Mouse (Mus musculus) liver, embryonic 16.5 days (tissue): ENCODE results near the gene Gm11492. TPM values are rescaled to one million over a fixed set of nuclear protein-coding genes. Genes with fewer than 3 reads are reported as not detected.

ENCODE experiments used
- ATAC-seq: fragments of 200-750 bp; cut with Nextera tagmentation; 2 replicates; pipeline ENCODE4 v1.8.0; 2017; ENCODE audit warnings: low read depth, mild to moderate bottlenecking, moderate number of reproducible peaks, moderate library complexity
- H3K27ac ChIP-seq: fragments of 300-500 bp; sonication (generic); 2 replicates; pipeline ENCODE4 v1.5.1; 2014; ENCODE audit warnings: mild to moderate bottlenecking, low read length
- H3K27me3 ChIP-seq: fragments of 300-500 bp; sonication (generic); 2 replicates; pipeline ENCODE4 v1.6.1; 2014; ENCODE audit warnings: low read depth, low read length, mixed read lengths; ENCODE audit not compliant: control insufficient read depth, insufficient read depth
- H3K36me3 ChIP-seq: fragments of 300-500 bp; sonication (generic); 2 replicates; pipeline ENCODE4 v1.6.1; 2014; ENCODE audit warnings: mild to moderate bottlenecking; ENCODE audit not compliant: control insufficient read depth, insufficient read depth
- H3K4me1 ChIP-seq: fragments of 300-500 bp; sonication (generic); 2 replicates; pipeline ENCODE4 v1.6.1; 2014; ENCODE audit warnings: low read depth, low read length, mixed read lengths; ENCODE audit not compliant: control insufficient read depth
- H3K4me2 ChIP-seq: fragments of 300-500 bp; sonication (generic); 2 replicates; pipeline ENCODE4 v1.6.1; 2014; ENCODE audit warnings: low read depth, low read length, mixed read lengths
- H3K4me3 ChIP-seq: fragments of 300-500 bp; sonication (generic); 2 replicates; pipeline ENCODE4 v1.5.1; 2014; ENCODE audit warnings: low read depth, mild to moderate bottlenecking, low read length
- H3K9ac ChIP-seq: fragments of 300-500 bp; sonication (generic); 2 replicates; pipeline ENCODE4 v1.6.1; 2014; ENCODE audit warnings: low read depth, low read length
- H3K9me3 ChIP-seq: fragments of 300-500 bp; sonication (generic); replicated peaks from 2 replicates; pipeline ENCODE4 v1.6.1; 2016; ENCODE audit warnings: low read length; ENCODE audit not compliant: control insufficient read depth
- WGBS: fragments of 180-500 bp; shearing (Covaris S2); extraction: QIAGEN DNeasy Blood & Tissue Kit; methylation state at CpG from one replicate; pipeline ENCODE4 v1.1.7; 2014; ENCODE audit not compliant: insufficient replicate concordance; 5-methylcytosine and 5-hydroxymethylcytosine counted together
- polyA plus RNA-seq: library from polyadenylated mRNA; unstranded; fragments of >200 nt; fragmentation: Nextera tagmentation; extraction: Ambion mirVana; gene quantifications from 2 replicates; pipeline ENCODE4 v1.2.1, GENCODE M21; 2015

Gene Gm11492
- polyA plus RNA-seq, 1 experiment from 2014 or later: not detected

- H3K9ac ChIP-seq: no peak overlapping the region
- 62% methylated on average over 8 of the region's 8 CpGs for WGBS
- H3K4me1 ChIP-seq: peaks cover 16% of the 10 kb centered on the region
- H3K4me2 ChIP-seq: no peak overlapping the region
- no peak overlapping the region for H3K4me3 ChIP-seq
- no peak overlapping the region for H3K27ac ChIP-seq
- ATAC-seq: no peak
- no peaks in the 10 kb centered on the region for H3K27me3 ChIP-seq
- H3K36me3 ChIP-seq: no peaks in the 10 kb centered on the region
- H3K9me3 ChIP-seq: no peaks in the 10 kb centered on the region
These were observed 15.7 kb downstream of the Gm11492 start for GRCm38 (mm10) chr11:87581933-87582710.

GRCm38 (mm10) chr11:87583291-87584034 lies 17.0 kb downstream of the Gm11492 start:
- Histone ChIP-seq H3K9ac (no peak overlapping the region), H3K9me3 (no peaks in the 10 kb centered on the region), H3K4me1 (peaks cover 7% of the 10 kb centered on the region), H3K4me3 (no peak overlapping the region), H3K27me3 (no peaks in the 10 kb centered on the region), H3K36me3 (no peaks in the 10 kb centered on the region), H3K4me2 (no peak overlapping the region), H3K27ac (no peak overlapping the region)
- ATAC-seq: no peak
- WGBS: 65% methylated on average over 6 of the region's 6 CpGs

GRCm38 (mm10) chr11:87584711-87585505 lies 18.5 kb downstream of the Gm11492 start:
- Histone ChIP-seq H3K36me3 (no peaks in the 10 kb centered on the region), H3K4me3 (no peak overlapping the region), H3K4me2 (no peak overlapping the region), H3K4me1 (peaks cover 5% of the 10 kb centered on the region), H3K9me3 (no peaks in the 10 kb centered on the region), H3K27me3 (no peaks in the 10 kb centered on the region), H3K27ac (no peak overlapping the region), H3K9ac (no peak overlapping the region)
- no peak for ATAC-seq
- 72% methylated on average over 10 of the region's 10 CpGs for WGBS

- no peak overlapping the region for H3K27ac ChIP-seq
- no peak overlapping the region for H3K4me3 ChIP-seq
- H3K4me2 ChIP-seq: no peak overlapping the region
- ATAC-seq: no peak
- peaks cover 14% of the 10 kb centered on the region for H3K4me1 ChIP-seq
- H3K9me3 ChIP-seq: no peaks in the 10 kb centered on the region
- no peak overlapping the region for H3K9ac ChIP-seq
- no peaks in the 10 kb centered on the region for H3K27me3 ChIP-seq
- H3K36me3 ChIP-seq: no peaks in the 10 kb centered on the region
- 77% methylated on average over 5 of the region's 5 CpGs for WGBS
These were observed 20.9 kb downstream of the Gm11492 start for GRCm38 (mm10) chr11:87587211-87587874.

- Histone ChIP-seq H3K27ac (no peak overlapping the region), H3K36me3 (no peaks in the 10 kb centered on the region), H3K4me2 (no peak overlapping the region), H3K9me3 (no peaks in the 10 kb centered on the region), H3K27me3 (no peaks in the 10 kb centered on the region), H3K4me3 (no peak overlapping the region), H3K4me1 (peaks cover 33% of the 10 kb centered on the region), H3K9ac (no peak overlapping the region)
- no peak for ATAC-seq
- WGBS: 85% methylated on average over 8 of the region's 8 CpGs
These were observed 23.2 kb downstream of the Gm11492 start for GRCm38 (mm10) chr11:87589605-87590004.

GRCm38 (mm10) chr11:87590841-87591525 lies 24.5 kb downstream of the Gm11492 start:
- H3K9me3 ChIP-seq: no peaks in the 10 kb centered on the region
- ATAC-seq: no peak
- H3K36me3 ChIP-seq: no peaks in the 10 kb centered on the region
- peak overlapping the region; percentile 94 for H3K27ac ChIP-seq
- WGBS: 2% methylated on average over 25 of the region's 25 CpGs
- H3K4me2 ChIP-seq: peak overlapping the region; percentile 88
- H3K27me3 ChIP-seq: no peaks in the 10 kb centered on the region
- H3K4me3 ChIP-seq: peak overlapping the region; percentile 86
- H3K9ac ChIP-seq: peak overlapping the region; percentile 88
- H3K4me1 ChIP-seq: peaks cover 45% of the 10 kb centered on the region

- ATAC-seq: peak; percentile 96
- Histone ChIP-seq H3K27me3 (no peaks in the 10 kb centered on the region), H3K4me2 (peak within 1 kb of the TSS; percentile 88), H3K4me1 (peaks cover 52% of the 10 kb centered on the region), H3K9ac (peak within 1 kb of the TSS; percentile 88), H3K4me3 (peak within 1 kb of the TSS; percentile 86), H3K9me3 (no peaks in the 10 kb centered on the region), H3K27ac (peak within 1 kb of the TSS; percentile 96), H3K36me3 (no peaks in the 10 kb centered on the region)
- WGBS: under 1% methylated on average over 57 of the region's 61 CpGs
These were observed 25.3 kb downstream of the Gm11492 start, which contains the start of gene Mtmr4 for GRCm38 (mm10) chr11:87591526-87592353. Mtmr4 (plus strand) TSS chr11:87592162.
